Mouse (Mus musculus) 3134 (cell line): Measurements from ENCODE around the gene Cacna2d2.

ENCODE experiments used
- DNase-seq: peaks from one replicate; pipeline ENCODE4 v3.0.0-alpha.2; 2011; ENCODE audit warnings: low spot score; ENCODE audit not compliant: insufficient read length; ENCODE audit errors: extremely low read depth

The Cacna2d2 gene

DNA sequence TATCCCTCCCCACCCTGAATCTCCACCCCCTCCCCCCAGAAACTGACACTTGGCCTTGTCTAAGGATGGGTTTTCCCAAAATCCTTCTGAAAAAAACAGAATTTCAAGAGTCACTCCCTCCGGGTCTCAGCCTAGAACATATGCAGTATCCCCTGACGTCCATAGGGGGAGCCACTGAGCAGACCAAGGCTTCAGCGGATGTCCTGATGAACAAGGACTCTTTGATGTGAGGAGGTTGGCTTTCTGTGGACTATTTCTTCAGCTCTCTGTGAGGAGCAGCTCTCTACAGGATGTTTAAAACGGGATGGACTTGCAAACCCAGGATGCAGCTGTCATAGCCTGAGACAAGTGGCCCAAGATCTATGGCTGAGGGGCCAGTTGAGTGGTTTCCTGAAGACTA lies 53.1 kb downstream of the Cacna2d2 start:
- DNase-seq = no peak

GRCm38 (mm10) chr9:107453151-107453550 lies 53.7 kb downstream of the Cacna2d2 start:
- DNase-seq = no peak

DNA sequence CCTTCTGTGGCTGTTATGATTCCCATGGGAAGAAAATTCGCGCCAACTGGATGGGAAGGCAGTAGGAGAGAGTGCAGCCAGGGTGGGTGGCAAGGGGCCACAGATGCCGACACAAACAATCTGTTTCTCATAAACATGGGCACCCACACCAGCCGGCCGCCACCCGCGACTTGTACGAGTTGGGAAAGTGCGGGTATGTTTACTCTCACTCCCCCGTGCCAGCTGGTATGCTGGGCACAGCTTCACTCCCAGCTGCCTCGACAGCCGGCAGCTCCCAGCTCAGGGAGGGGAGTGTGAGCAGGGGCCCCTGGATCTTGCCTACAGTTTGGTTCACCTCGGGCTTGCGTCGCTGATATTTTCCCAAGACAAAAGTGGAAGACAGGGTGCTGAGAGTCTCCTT lies 57.3 kb downstream of the Cacna2d2 start:
- DNase-seq = no peak

- DNase-seq = no peak
Observed at GRCm38 (mm10) chr9:107462907-107463306, 63.5 kb downstream of the Cacna2d2 start.

GRCm38 (mm10) chr9:107463509-107463908 lies 64.1 kb downstream of the Cacna2d2 start:
- DNase-seq = peak; percentile 18

- no peak for DNase-seq
Observed at GRCm38 (mm10) chr9:107464130-107464529, 64.7 kb downstream of the Cacna2d2 start.

DNA sequence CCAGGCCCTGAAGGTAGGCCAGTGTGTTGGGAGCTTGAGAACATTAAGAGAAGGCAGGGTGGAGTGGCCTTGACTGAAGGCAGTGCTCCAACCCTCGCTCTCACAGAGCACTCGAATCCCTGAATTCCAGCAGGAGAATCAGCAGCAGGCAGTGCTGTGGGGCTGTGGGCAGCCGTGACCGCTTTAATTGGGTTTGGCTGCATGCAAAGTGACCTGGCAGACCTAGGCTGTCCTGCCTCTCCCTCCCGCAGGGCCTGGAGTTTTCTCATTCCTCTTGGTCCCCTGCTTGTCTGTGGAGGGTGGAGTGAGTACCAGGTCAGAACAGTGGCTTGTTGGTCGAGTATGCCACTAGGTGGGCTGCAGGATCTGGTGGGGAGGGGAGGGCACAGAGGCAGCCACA lies 66.2 kb downstream of the Cacna2d2 start:
- no peak for DNase-seq

- no peak for DNase-seq
Observed at GRCm38 (mm10) chr9:107469213-107469795, 69.9 kb downstream of the Cacna2d2 start.

- DNase-seq = no peak
Observed at GRCm38 (mm10) chr9:107470427-107470826, 71.0 kb downstream of the Cacna2d2 start.

DNA sequence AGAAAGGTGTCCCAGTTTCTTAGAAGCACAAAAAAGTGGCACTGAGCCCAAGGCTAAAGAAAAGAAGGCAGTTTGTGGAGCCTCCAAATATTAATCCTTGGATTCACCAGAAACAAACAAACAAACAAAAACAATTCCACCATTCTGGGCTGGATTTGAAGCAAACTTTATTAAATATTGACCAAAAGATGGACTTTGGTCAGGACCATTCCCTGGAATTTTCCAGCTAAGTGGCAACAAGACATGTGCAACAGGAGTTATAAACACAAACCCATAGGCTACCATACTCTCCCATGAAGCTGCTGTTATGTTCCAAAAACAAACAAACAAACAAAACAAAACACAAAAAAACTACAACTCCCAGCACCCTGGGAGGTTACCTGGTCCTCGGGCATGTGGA lies 74.6 kb downstream of the Cacna2d2 start:
- DNase-seq = no peak

GRCm38 (mm10) chr9:107478979-107479378 lies 79.6 kb downstream of the Cacna2d2 start:
- DNase-seq = no peak

DNA sequence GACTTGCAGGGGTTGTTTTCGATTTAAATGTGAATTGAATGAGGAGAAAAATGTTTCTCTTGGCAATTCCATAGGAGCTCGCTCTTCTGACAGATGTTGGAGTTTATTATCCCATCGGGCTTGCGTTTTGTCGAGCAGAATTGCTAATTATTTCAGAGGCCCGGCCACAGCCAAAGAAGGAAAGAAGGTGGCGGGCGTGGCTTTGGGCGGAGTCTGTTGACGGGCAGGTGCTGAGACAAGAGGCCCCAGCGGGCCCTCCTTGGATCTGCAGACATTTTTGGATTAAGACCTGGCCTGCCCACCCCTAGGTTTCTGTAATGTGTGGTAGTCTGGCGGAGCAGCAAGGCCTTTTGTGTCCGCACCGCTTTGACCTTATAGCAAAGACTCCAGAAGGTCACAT lies 80.2 kb downstream of the Cacna2d2 start:
- no peak for DNase-seq

DNA sequence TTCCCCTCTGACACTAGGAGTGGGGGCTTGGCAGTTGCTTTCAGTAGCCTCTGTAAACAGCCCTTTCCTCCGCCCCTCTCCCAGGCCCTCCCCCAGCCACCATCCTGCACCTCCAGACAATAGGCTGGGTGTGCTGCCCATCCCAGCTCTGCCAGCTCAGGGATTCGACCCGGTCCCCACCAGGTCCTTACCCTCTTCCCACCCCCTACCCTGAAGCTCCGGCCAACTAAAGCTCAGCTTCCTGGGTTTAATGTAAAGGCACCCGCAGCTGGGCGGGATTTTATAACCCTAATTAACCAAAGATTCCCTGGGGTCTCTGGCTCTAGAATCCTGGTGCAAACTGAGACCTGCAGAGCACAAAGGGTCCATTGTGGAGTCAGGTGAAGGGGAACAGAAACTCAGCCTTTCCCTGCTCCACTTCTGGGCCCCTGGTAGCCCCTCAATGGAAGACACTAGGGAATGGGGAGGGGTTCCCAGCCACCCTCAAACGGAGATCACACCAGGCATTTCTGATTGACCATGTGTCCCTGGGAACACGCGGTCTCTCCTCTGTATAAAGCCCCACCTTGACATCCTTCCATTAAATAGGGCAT lies 81.2 kb downstream of the Cacna2d2 start:
- no peak for DNase-seq

- DNase-seq = no peak
Observed at GRCm38 (mm10) chr9:107481340-107481739, 81.9 kb downstream of the Cacna2d2 start.

- DNase-seq = no peak
Observed at GRCm38 (mm10) chr9:107482004-107482403, 82.6 kb downstream of the Cacna2d2 start.

GRCm38 (mm10) chr9:107482770-107483169 lies 83.4 kb downstream of the Cacna2d2 start:
- no peak for DNase-seq

- no peak for DNase-seq
Observed at GRCm38 (mm10) chr9:107483714-107484113, 84.3 kb downstream of the Cacna2d2 start.

DNA sequence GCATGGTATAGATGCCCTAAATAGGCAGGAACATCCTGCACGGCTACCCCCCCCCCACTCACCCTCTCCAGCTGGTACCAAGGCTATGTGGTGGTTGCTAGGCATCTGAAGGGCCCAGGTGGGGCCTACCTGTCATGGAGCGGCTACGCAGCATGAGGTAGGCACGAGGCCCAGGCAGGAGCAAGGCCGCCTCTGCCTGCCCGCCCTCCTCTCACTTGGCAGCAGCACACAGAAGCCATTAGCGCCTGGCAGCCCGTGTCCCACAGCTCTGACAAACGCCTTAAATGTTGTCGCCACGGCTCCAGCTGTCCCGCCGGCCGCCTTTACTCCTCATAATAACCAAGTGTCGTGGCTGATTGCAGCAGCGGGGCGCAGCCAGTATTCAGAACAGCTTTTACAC lies 84.9 kb downstream of the Cacna2d2 start:
- DNase-seq = no peak

GRCm38 (mm10) chr9:107484766-107485165 lies 85.4 kb downstream of the Cacna2d2 start:
- no peak for DNase-seq

DNA sequence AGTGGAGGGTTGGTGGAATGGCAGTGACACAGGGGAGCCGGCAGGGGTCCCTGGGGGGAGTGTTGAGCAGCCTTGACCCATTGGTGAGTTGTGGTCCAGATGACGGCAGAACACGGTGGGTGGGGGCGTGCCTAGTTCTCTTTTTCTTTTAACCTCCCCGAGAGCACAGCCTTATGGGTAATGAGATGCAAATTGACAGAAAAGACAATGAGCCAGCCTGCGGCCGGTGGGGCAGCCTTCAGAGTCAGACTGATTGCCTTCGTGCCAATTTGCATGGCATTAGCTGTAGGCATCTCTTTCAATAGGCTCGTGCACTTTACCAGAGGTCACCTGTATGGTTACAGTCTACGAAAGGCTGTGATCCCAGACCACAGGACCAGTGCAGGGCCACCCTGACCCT lies 86.7 kb downstream of the Cacna2d2 start:
- no peak for DNase-seq

- no peak for DNase-seq
Observed at GRCm38 (mm10) chr9:107486507-107487225, 87.3 kb downstream of the Cacna2d2 start.

GRCm38 (mm10) chr9:107490146-107490545 lies 90.7 kb downstream of the Cacna2d2 start:
- DNase-seq = no peak
